Mouse (Mus musculus) CH12.LX (cell line): Measurements from ENCODE around the gene Bach2. TPM values are rescaled to one million over a fixed set of nuclear protein-coding genes. Genes with fewer than 3 reads are reported as not detected.

Source experiments
- DNase-seq: peaks from one replicate; pipeline ENCODE4 v3.0.0-alpha.2; 2013; ENCODE audit errors: extremely low read depth
- H3K27ac ChIP-seq: 2 replicates; pipeline ENCODE4 v1.5.1; 2012; ENCODE audit warnings: low read depth, mild to moderate bottlenecking, control low read depth, moderate library complexity; ENCODE audit not compliant: insufficient read depth
- H3K27me3 ChIP-seq: replicated peaks from 2 replicates; pipeline ENCODE3; 2012; ENCODE audit warnings: inconsistent platforms
- H3K36me3 ChIP-seq, 2 experiments: replicated peaks in 1 of 2; 2 replicates each; pipeline versions ENCODE3 to v1.6.1; 2012; ENCODE audit warnings: inconsistent platforms in 1 of 2, low read length in 1 of 2, mild to moderate bottlenecking in 1 of 2, mixed read lengths in 1 of 2, moderate library complexity in 1 of 2; ENCODE audit not compliant: control insufficient read depth in 1 of 2, insufficient read depth in 1 of 2
- H3K4me1 ChIP-seq, 2 experiments: 2 replicates each; pipeline ENCODE4 v1.6.1; 2012; ENCODE audit warnings: inconsistent platforms in 1 of 2, moderate library complexity in 1 of 2; ENCODE audit not compliant: insufficient read depth in 2 of 2, control insufficient read depth in 1 of 2
- H3K4me2 ChIP-seq: 2 replicates; pipeline ENCODE4 v1.6.1; 2012; ENCODE audit warnings: low read depth, mild to moderate bottlenecking, control low read depth; ENCODE audit not compliant: poor library complexity, insufficient read depth, severe bottlenecking
- H3K4me3 ChIP-seq, 3 experiments: fragments of 150-350 bp in 1 of 3; sonication (generic) in 1 of 3; replicated peaks in 1 of 3; 2 replicates each; pipeline versions ENCODE3 to v1.5.1; 2011 to 2012; ENCODE audit warnings: low read depth in 2 of 3, low read length in 2 of 3, mild to moderate bottlenecking in 2 of 3, moderate library complexity in 2 of 3, control low read depth in 1 of 3, improper control_type of control experiment in 1 of 3, inconsistent platforms in 1 of 3, mixed read lengths in 1 of 3; ENCODE audit not compliant: poor library complexity in 1 of 3
- H3K79me2 ChIP-seq: replicated peaks from 2 replicates; pipeline ENCODE4 v1.6.1; 2012; ENCODE audit warnings: mild to moderate bottlenecking, moderate library complexity; ENCODE audit not compliant: control insufficient read depth, poor library complexity, insufficient read depth, severe bottlenecking; ENCODE audit errors: extremely low read depth
- H3K9ac ChIP-seq: 2 replicates; pipeline ENCODE4 v1.6.1; 2012; ENCODE audit warnings: low read depth, mild to moderate bottlenecking, control low read depth, moderate library complexity; ENCODE audit not compliant: insufficient read depth
- H3K9me3 ChIP-seq: replicated peaks from 2 replicates; pipeline ENCODE3; 2012; ENCODE audit warnings: low read length, inconsistent platforms, mixed read lengths
- CHD1 ChIP-seq: IDR thresholded peaks from 2 replicates; pipeline ENCODE4 v1.6.1; 2012; ENCODE audit warnings: low read depth, low read length, improper control_type of control experiment, inconsistent platforms
- CHD2 ChIP-seq: IDR thresholded peaks from 2 replicates; pipeline ENCODE4 v1.6.1; 2011; ENCODE audit warnings: low read length, improper control_type of control experiment
- CTCF ChIP-seq, 2 experiments: IDR thresholded peaks in 1 of 2; conservative IDR thresholded peaks in 1 of 2; 2 replicates each; pipeline ENCODE4 v1.5.1; 2011 to 2012; ENCODE audit warnings: low read depth in 2 of 2, low read length in 2 of 2, improper control_type of control experiment in 1 of 2, inconsistent platforms in 1 of 2, mild to moderate bottlenecking in 1 of 2, moderate library complexity in 1 of 2
- ETS1 ChIP-seq: conservative IDR thresholded peaks from 2 replicates; pipeline ENCODE4 v1.6.1; 2012; ENCODE audit warnings: low read depth, mild to moderate bottlenecking, inconsistent platforms, low read length, improper control_type of control experiment, moderate library complexity
- GABPA ChIP-seq: IDR thresholded peaks from 2 replicates; pipeline ENCODE4 v1.6.1; 2012; ENCODE audit warnings: low read depth, low read length, improper control_type of control experiment, inconsistent platforms; ENCODE audit not compliant: insufficient replicate concordance
- IRF4 ChIP-seq: IDR thresholded peaks from 2 replicates; pipeline ENCODE4 v1.6.1; 2014; ENCODE audit warnings: low read depth, mild to moderate bottlenecking, inconsistent platforms, low read length, improper control_type of control experiment
- JUND ChIP-seq: conservative IDR thresholded peaks from 2 replicates; pipeline ENCODE4 v1.6.1; 2011; ENCODE audit warnings: low read depth, low read length, improper control_type of control experiment
- KAT2A ChIP-seq: IDR thresholded peaks from 2 replicates; pipeline ENCODE4 v1.6.1; 2012; ENCODE audit warnings: low read length, improper control_type of control experiment, inconsistent platforms; ENCODE audit not compliant: insufficient replicate concordance
- MAFK ChIP-seq: IDR thresholded peaks from 2 replicates; pipeline ENCODE4 v1.6.1; 2011; ENCODE audit warnings: low read length, improper control_type of control experiment; ENCODE audit not compliant: insufficient replicate concordance
- MAX ChIP-seq: IDR thresholded peaks from 2 replicates; pipeline ENCODE4 v1.6.1; 2011; ENCODE audit warnings: low read length, improper control_type of control experiment
- MEF2A ChIP-seq: IDR thresholded peaks from 2 replicates; pipeline ENCODE4 v1.6.1; 2014; ENCODE audit warnings: low read depth, mild to moderate bottlenecking, inconsistent platforms, low read length, improper control_type of control experiment, borderline replicate concordance
- NELFE ChIP-seq: IDR thresholded peaks from 2 replicates; pipeline ENCODE4 v1.6.1; 2011; ENCODE audit warnings: low read depth, low read length, improper control_type of control experiment
- NRF1 ChIP-seq: IDR thresholded peaks from 2 replicates; pipeline ENCODE4 v1.6.1; 2014; ENCODE audit warnings: low read depth, mild to moderate bottlenecking, inconsistent platforms, low read length, improper control_type of control experiment, moderate library complexity
- POLR2A ChIP-seq: IDR thresholded peaks from 2 replicates; pipeline ENCODE4 v1.6.1; 2011; ENCODE audit warnings: low read depth, mild to moderate bottlenecking, improper control_type of control experiment, low read length
- RAD21 ChIP-seq: IDR thresholded peaks from 2 replicates; pipeline ENCODE4 v1.6.1; 2011; ENCODE audit warnings: low read depth, mild to moderate bottlenecking, low read length, improper control_type of control experiment, moderate library complexity
- SIN3A ChIP-seq: IDR thresholded peaks from 2 replicates; pipeline ENCODE4 v1.6.1; 2012; ENCODE audit warnings: low read length, improper control_type of control experiment, inconsistent platforms
- SMC3 ChIP-seq: IDR thresholded peaks from 2 replicates; pipeline ENCODE4 v1.6.1; 2011; ENCODE audit warnings: low read depth, low read length, improper control_type of control experiment
- TBP ChIP-seq: conservative IDR thresholded peaks from 2 replicates; pipeline ENCODE4 v1.6.1; 2011; ENCODE audit warnings: low read depth, low read length, improper control_type of control experiment
- TCF12 ChIP-seq: IDR thresholded peaks from 2 replicates; pipeline ENCODE4 v1.6.1; 2014; ENCODE audit warnings: low read depth, mild to moderate bottlenecking, inconsistent platforms, low read length, improper control_type of control experiment
- USF2 ChIP-seq: conservative IDR thresholded peaks from 2 replicates; pipeline ENCODE4 v1.6.1; 2011; ENCODE audit warnings: low read depth, low read length, improper control_type of control experiment
- ZMIZ1 ChIP-seq: IDR thresholded peaks from 2 replicates; pipeline ENCODE4 v1.6.1; 2012; ENCODE audit warnings: low read depth, mild to moderate bottlenecking, inconsistent platforms, low read length, improper control_type of control experiment
- ZNF384 ChIP-seq: IDR thresholded peaks from 2 replicates; pipeline ENCODE4 v1.6.1; 2012; ENCODE audit warnings: low read depth, low read length, improper control_type of control experiment, inconsistent platforms
- dilution Hi-C: fragments of 300-500 bp; cut with MboI; formaldehyde crosslinking; loops from 2 replicates; pipeline ENCODE4 v1.14.3; 2020; ENCODE audit warnings: low sequenced_read_pairs; ENCODE audit not compliant: extremely low pct_unique_long_range_greater_than_20kb, extremely low pct_ligation_motif_present
- in situ Hi-C: fragments of 300-500 bp; cut with MboI; formaldehyde crosslinking; loops from 3 replicates; pipeline ENCODE4 v1.14.3; 2019; ENCODE audit warnings: low sequenced_read_pairs, low pct_ligation_motif_present, low pct_unique_long_range_greater_than_20kb, mixed read lengths
- polyA plus RNA-seq: library from polyadenylated mRNA; unstranded; fragments of >175 nt; gene quantifications from 2 replicates; pipeline ENCODE4 v1.2.1, GENCODE M21; 2012; ENCODE audit warnings: low read depth; ENCODE audit not compliant: insufficient read length
- total RNA-seq, 2 experiments: library from RNA; depleted of rRNA; stranded (reverse); fragments of 300-350 nt in 1 of 2; fragments of >200 nt in 1 of 2; gene quantifications; 2 replicates each; pipeline ENCODE4 v1.2.3; 2012 to 2014

Gene Bach2
- total and polyA plus RNA-seq, 3 experiments = 0.11 TPM; not detected in 2

- Histone ChIP-seq H3K36me3 (no peaks in the 10 kb centered on the region), H3K27me3 (no peaks in the 10 kb centered on the region), H3K4me3 (no peak overlapping the region), H3K79me2 (no peaks in the 10 kb centered on the region), H3K4me2 (no peak overlapping the region), H3K27ac (no peak overlapping the region), H3K9me3 (no peaks in the 10 kb centered on the region), H3K4me1 (peaks cover 3 to 4% of the 10 kb centered on the region in 2 experiments; a peak in 2 of 4 replicates), H3K9ac (no peak overlapping the region)
- in situ Hi-C loops (no loop called here), dilution Hi-C loops (no loop called here)
- TF ChIP-seq POLR2A (no peak), USF2 (no peak), TBP (no peak), ZNF384 (no peak), SIN3A (no peak), TCF12 (no peak), SMC3 (no peak), GABPA (no peak), JUND (no peak), MEF2A (no peak), IRF4 (no peak), ZMIZ1 (no peak), CHD1 (no peak), MAFK (no peak), KAT2A (no peak)
- no peak for DNase-seq
These were observed 335.0 kb downstream of the Bach2 start for GRCm38 (mm10) chr4:32573586-32573985.

GRCm38 (mm10) chr4:32574604-32575003 lies 336.0 kb downstream of the Bach2 start:
- dilution Hi-C loops (no loop called here), in situ Hi-C loops (no loop called here)
- Histone ChIP-seq H3K4me3 (no peak overlapping the region), H3K9me3 (no peaks in the 10 kb centered on the region), H3K4me1 (peaks cover 3 to 4% of the 10 kb centered on the region in 2 experiments; a peak in 2 of 4 replicates), H3K9ac (no peak overlapping the region), H3K36me3 (no peaks in the 10 kb centered on the region), H3K79me2 (no peaks in the 10 kb centered on the region), H3K4me2 (no peak overlapping the region), H3K27ac (no peak overlapping the region), H3K27me3 (no peaks in the 10 kb centered on the region)
- no peak for TF ChIP-seq ETS1
- TF ChIP-seq MAX = no peak
- TF ChIP-seq CTCF (conservative IDR thresholded peaks at IDR 0.05 in 1 of 2, IDR thresholded peaks at IDR 0.05 in 1 of 2; ENCODE audit: low read depth in 2 of 2, low read length in 2 of 2) = peak in 1 of 2 experiments; percentile 42; a peak in 2 of 4 replicates
- no peak for TF ChIP-seq NELFE
- TF ChIP-seq CHD2 = no peak
- no peak for TF ChIP-seq JUND
- TF ChIP-seq CHD1 = no peak
- TF ChIP-seq NRF1 = no peak
- no peak for TF ChIP-seq GABPA
- no peak for TF ChIP-seq POLR2A
- TF ChIP-seq MEF2A = no peak
- no peak for TF ChIP-seq SIN3A
- TF ChIP-seq RAD21 = peak; percentile 48
- no peak for DNase-seq
